Mouse (Mus musculus): ENCODE data around the gene Gm4884.
"Not testable (repeated sequence)": the region's sequence is repeated elsewhere in the genome, so short reads cannot be mapped to it uniquely, and the experiment has no call there.

Gm4884 gene

DNA sequence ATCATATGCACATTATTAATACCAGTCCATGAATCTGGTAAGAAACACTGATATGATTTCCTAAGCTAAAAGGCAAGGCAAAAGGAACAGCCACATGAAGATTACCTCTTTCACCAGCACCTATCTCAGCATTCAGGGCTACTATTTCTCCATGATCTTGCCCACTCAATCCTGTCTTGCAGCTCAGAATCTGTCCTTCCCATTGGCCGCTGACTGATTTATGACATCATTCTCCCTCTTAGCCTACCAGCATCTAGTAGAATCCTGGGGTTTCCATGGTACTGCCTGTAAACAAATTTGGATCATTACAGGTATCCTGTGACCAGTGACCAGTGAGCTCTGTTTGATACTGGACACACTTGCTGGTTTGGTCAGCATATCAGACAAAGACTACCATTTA lies at the start of gene Gm4884:
TSS of gene Gm4884 (plus strand) at position 301 of the 400 bp plus-strand sequence.
- not testable (repeated sequence) for DNase-seq

DNA sequence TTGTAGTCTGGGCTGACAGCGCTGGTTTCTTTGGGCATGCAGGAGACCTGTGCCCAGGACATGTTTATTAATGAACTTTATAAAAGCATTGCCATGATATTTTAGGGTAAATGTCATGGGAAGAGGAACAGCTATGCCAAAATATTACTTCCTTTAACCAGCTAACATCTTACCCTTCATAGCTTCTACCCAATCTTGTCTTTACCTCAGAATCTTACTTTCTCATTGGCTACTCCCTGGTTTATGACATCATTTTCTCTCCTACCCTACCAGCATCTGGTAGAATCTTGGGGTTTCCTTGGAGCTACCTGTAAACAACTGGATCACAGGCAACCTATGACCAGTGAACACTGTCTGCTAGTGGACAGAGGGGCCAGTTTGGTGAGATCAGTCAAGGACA lies 45.3 kb upstream of the Gm4884 start, which contains the start of gene 4930433I11Rik:
TSS of gene 4930433I11Rik (plus strand) at position 301 of the 400 bp plus-strand sequence.
- no peak for DNase-seq

DNA sequence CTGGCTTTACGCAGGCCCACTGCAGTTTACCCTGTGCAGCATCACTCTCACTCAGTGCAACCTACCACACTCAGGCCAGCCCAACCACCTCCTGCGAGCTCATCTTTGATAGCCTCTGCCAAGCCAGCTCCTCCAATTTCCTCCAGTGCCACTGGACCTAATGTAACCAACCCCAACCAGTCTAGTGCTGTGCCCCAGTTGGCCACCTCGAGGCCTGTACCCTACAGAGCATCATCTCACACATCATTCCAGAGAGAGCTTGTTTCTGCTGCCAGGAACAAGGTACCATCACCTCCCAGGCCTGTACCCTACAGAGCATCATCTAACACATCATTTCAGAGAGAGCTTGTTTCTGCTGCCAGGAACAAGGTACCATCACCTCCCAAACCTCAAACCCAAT lies 11.5 kb downstream of the Gm4884 start:
- not testable (repeated sequence) for DNase-seq

Data from thymus, adult 18-20 months (tissue).